Mouse (Mus musculus) embryonic facial prominence, embryonic 14.5 days (tissue): ENCODE data around the gene Hat1. TPM values are rescaled to one million over a fixed set of nuclear protein-coding genes. Genes with fewer than 3 reads are reported as not detected.

ENCODE experiments used
- ATAC-seq: fragments of 200-750 bp; cut with Nextera tagmentation; 2 replicates; pipeline ENCODE4 v1.8.0; 2017; ENCODE audit warnings: low read depth, moderate number of reproducible peaks, moderate TSS enrichment
- DNase-seq: peaks from one replicate; pipeline ENCODE4 v3.0.0-alpha.2; 2015; ENCODE audit warnings: low spot score
- H3K27ac ChIP-seq: fragments of 300-500 bp; sonication (generic); replicated peaks from 2 replicates; pipeline ENCODE4 v1.5.1; 2014; ENCODE audit warnings: low read depth, mild to moderate bottlenecking, low read length, moderate library complexity
- H3K27me3 ChIP-seq: fragments of 300-500 bp; sonication (generic); replicated peaks from 2 replicates; pipeline ENCODE4 v1.6.1; 2014; ENCODE audit warnings: low read length; ENCODE audit not compliant: control insufficient read depth, insufficient read depth
- H3K36me3 ChIP-seq: fragments of 300-500 bp; sonication (generic); 2 replicates; pipeline ENCODE4 v1.6.1; 2014; ENCODE audit warnings: low read length, mixed read lengths; ENCODE audit not compliant: control insufficient read depth, insufficient read depth
- H3K4me1 ChIP-seq: fragments of 300-500 bp; sonication (generic); 2 replicates; pipeline ENCODE4 v1.6.1; 2014; ENCODE audit warnings: antibody characterized with exemption, low read length; ENCODE audit not compliant: control insufficient read depth, insufficient read depth
- H3K4me2 ChIP-seq: fragments of 300-500 bp; sonication (generic); 2 replicates; pipeline ENCODE4 v1.6.1; 2014; ENCODE audit warnings: low read depth, mild to moderate bottlenecking, low read length, moderate library complexity, mixed read lengths
- H3K4me3 ChIP-seq: fragments of 300-500 bp; sonication (generic); 2 replicates; pipeline ENCODE4 v1.5.1; 2014; ENCODE audit warnings: low read depth, mild to moderate bottlenecking, low read length
- H3K9ac ChIP-seq: fragments of 300-500 bp; sonication (generic); 2 replicates; pipeline ENCODE4 v1.6.1; 2014; ENCODE audit warnings: low read depth, mild to moderate bottlenecking, low read length, moderate library complexity, mixed read lengths
- H3K9me3 ChIP-seq: fragments of 300-500 bp; sonication (generic); 2 replicates; pipeline ENCODE4 v1.6.1; 2016; ENCODE audit warnings: low read length; ENCODE audit not compliant: control insufficient read depth
- WGBS: fragments of 180-500 bp; shearing (Covaris S2); extraction: QIAGEN DNeasy Blood & Tissue Kit; methylation state at CpG from one replicate; pipeline ENCODE4 v1.1.7; 2014; 5-methylcytosine and 5-hydroxymethylcytosine counted together
- polyA plus RNA-seq: library from polyadenylated mRNA; unstranded; fragments of >200 nt; fragmentation: Nextera tagmentation; extraction: Ambion mirVana; gene quantifications from 2 replicates; pipeline ENCODE4 v1.2.1, GENCODE M21; 2014

The Hat1 gene
- polyA plus RNA-seq, 1 experiment from 2014 or later: 96.6 TPM

DNA sequence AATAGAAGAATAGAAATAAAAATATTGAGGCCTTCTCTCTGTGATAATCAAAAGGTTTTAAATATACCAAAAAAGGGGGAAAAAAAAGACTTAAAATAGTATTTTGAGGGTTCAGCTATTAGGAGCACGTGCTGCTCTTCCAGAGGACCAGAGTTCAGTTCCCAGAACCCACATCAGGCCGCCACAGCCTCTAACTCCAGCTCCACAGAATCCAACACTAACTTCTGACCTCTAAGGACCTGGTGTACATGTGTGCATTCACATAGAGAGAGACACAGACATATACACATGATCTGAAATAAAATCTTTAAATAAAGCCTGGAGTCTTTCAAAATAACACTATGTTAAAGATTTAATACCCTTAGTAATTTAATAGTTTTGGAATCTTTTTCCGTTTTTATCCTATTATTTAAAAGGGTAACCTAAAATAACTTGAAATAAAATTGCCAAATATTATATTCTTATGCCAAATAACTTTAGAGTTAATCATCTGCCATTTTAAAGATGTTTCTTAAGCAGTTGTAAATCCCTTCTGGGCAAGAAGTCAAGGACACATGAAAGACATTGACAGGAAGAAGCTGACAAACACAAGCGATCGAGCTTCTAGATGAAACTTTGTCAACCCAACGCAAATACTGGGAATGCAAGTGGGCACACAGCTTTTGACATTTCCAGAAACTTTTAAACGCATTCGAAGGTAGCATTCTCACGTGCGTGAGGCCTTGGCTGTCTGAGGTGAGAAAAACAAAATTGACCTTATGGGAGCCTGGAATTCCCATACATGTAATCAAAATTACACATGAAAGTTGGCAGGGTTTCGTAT lies 37.6 kb upstream of the Hat1 start:
- Histone ChIP-seq H3K4me2 (no peak overlapping the region), H3K4me3 (no peak overlapping the region), H3K27ac (no peak overlapping the region), H3K4me1 (peaks cover 5% of the 10 kb centered on the region; the same call in 1 of the 2 replicates), H3K27me3 (no peaks in the 10 kb centered on the region), H3K9me3 (no peaks in the 10 kb centered on the region), H3K9ac (no peak overlapping the region), H3K36me3 (no peaks in the 10 kb centered on the region)
- DNase-seq: no peak
- WGBS: 79% methylated on average over 11 of the region's 11 CpGs
- no peak for ATAC-seq

DNA sequence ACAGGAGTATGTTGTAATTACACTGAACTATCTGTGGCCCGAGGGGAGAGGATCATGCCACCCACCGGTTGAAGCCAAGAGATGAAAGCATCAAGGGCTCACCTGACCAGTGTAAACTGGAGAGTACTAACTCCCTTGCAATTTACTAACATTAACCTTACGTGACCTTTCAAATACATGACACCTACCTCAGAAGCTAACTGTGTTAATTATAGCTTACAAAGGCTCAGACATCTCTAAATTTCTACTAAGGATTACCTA lies 37.1 kb upstream of the Hat1 start:
- Histone ChIP-seq H3K9me3 (no peaks in the 10 kb centered on the region), H3K36me3 (no peaks in the 10 kb centered on the region), H3K4me2 (no peak overlapping the region), H3K27ac (no peak overlapping the region), H3K27me3 (no peaks in the 10 kb centered on the region), H3K4me3 (no peak overlapping the region), H3K9ac (no peak overlapping the region), H3K4me1 (peaks cover 5% of the 10 kb centered on the region; the same call in 1 of the 2 replicates)
- WGBS: 65% methylated on average over 3 of the region's 3 CpGs
- DNase-seq (no peak), ATAC-seq (no peak)

DNA sequence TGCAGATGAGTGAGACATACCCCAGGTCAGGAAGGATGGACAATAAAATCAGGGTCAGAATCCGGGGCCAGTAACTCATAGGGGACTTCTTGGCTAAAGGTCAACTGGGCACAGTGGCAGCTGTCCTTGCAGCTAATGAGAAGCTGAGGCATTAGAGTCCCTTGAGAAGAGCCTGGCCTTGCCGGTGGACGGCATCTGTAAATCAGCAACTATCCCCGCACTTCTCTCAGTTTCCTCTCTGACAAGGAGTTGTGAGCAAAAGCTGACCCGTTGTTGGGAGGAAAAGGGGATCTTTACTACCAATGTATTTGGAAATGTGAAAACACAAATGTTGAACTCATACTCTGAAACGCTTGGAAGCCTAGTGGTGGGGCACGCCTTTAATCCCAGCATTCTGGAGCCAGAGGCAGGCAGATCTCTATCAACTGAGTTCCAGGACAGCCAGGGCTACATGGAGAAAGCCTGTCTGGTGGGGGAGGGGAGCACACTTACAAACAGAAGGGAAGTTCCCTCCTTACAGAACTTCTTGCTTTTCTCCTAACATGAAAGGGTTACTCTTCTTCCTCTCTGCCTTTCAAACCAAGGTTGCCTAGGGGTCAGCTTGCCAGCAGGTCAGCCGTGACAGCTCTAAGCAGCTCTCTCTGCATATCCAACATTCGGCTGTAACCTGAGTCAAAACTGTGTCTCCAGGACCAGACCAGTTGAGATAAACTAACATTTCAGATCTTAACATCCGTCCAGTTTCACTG lies 35.3 kb upstream of the Hat1 start:
- H3K4me3 ChIP-seq: no peak overlapping the region
- H3K4me2 ChIP-seq: no peak overlapping the region
- no peak overlapping the region for H3K9ac ChIP-seq
- no peak overlapping the region for H3K27ac ChIP-seq
- ATAC-seq (no peak), DNase-seq (no peak)
- WGBS: 49% methylated on average over 10 of the region's 10 CpGs
- H3K4me1 ChIP-seq: peaks cover 5% of the 10 kb centered on the region; the same call in 1 of the 2 replicates
- H3K27me3 ChIP-seq: no peaks in the 10 kb centered on the region
- H3K36me3 ChIP-seq: no peaks in the 10 kb centered on the region
- no peaks in the 10 kb centered on the region for H3K9me3 ChIP-seq

DNA sequence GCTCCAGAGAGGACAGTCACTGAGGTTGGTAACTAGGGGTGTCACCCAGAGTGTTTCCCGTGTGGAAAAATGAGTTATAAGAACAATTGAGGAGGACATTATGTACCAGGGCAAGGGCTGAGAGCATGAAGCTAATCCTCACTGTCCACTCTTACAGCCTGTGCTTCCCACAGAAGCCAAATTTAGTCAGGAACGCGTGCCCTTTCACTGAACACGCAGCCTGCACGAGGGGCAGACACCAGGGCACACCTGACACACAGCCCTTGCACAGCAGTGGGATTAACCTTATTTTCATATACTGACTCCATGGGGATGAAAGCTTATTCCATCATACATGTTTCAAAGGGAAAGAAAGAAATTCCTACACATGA lies 34.7 kb upstream of the Hat1 start:
- Histone ChIP-seq H3K36me3 (no peaks in the 10 kb centered on the region), H3K4me3 (no peak overlapping the region), H3K27me3 (no peaks in the 10 kb centered on the region), H3K27ac (no peak overlapping the region), H3K4me2 (no peak overlapping the region), H3K9ac (no peak overlapping the region), H3K9me3 (no peaks in the 10 kb centered on the region), H3K4me1 (peaks cover 5% of the 10 kb centered on the region; the same call in 1 of the 2 replicates)
- DNase-seq (no peak), ATAC-seq (no peak)
- WGBS: 56% methylated on average over 5 of the region's 5 CpGs

DNA sequence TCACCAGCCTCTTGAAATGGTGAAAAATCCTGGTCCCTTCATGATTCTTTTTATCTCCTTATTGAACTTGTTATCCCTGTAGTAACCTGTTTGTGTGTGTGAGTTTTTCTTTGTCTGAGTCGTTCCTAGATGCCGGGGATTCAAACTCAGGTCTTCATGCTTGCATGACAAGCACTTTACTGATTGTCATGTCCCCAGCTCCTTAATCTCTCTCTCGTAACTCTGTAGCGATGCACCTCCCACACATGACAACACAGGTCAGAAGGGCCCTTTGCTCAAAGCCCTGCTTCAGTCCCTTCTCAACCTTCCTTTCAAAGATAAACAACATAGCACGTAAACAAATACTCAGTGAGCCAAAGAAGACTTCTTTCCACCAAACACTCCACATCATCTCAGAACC lies 30.4 kb upstream of the Hat1 start:
- no peak overlapping the region for H3K9ac ChIP-seq
- peaks cover 2% of the 10 kb centered on the region; the same call in 1 of the 2 replicates for H3K4me1 ChIP-seq
- no peaks in the 10 kb centered on the region for H3K27me3 ChIP-seq
- H3K4me3 ChIP-seq: no peak overlapping the region
- no peak overlapping the region for H3K27ac ChIP-seq
- H3K9me3 ChIP-seq: no peaks in the 10 kb centered on the region
- H3K4me2 ChIP-seq: no peak overlapping the region
- WGBS: 91% methylated on average over 5 of the region's 5 CpGs
- DNase-seq: no peak
- H3K36me3 ChIP-seq: 0 out of 2 replicates have a peak, but pooled peaks cover 3% of the 10 kb centered on the region
- ATAC-seq: no peak

DNA sequence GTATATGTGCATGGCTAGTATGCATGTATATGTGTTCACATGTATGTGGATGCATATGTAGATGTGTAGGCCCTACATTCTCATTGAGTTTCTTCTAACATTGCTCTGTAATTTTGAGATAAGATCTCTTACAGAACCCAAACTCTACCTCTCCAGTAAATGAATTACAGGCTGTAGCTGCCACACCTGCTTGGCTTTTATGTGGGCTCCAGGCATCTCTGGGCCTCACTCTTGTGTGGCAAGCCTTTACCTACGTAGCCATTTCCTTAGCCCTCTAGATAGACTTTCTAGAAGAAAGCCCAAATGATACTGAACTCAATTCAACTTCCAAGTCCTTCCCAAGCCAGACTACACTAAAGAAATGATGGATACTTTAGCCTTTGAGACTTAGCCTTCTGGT lies 28.6 kb upstream of the Hat1 start:
- Histone ChIP-seq H3K4me3 (no peak overlapping the region), H3K36me3 (0 out of 2 replicates have a peak, but pooled peaks cover 3% of the 10 kb centered on the region), H3K4me2 (no peak overlapping the region), H3K9me3 (no peaks in the 10 kb centered on the region), H3K9ac (no peak overlapping the region), H3K27me3 (no peaks in the 10 kb centered on the region), H3K4me1 (no peaks in the 10 kb centered on the region), H3K27ac (no peak overlapping the region)
- WGBS: 88% methylated on average over 1 of the region's 1 CpGs
- DNase-seq (no peak), ATAC-seq (no peak)

DNA sequence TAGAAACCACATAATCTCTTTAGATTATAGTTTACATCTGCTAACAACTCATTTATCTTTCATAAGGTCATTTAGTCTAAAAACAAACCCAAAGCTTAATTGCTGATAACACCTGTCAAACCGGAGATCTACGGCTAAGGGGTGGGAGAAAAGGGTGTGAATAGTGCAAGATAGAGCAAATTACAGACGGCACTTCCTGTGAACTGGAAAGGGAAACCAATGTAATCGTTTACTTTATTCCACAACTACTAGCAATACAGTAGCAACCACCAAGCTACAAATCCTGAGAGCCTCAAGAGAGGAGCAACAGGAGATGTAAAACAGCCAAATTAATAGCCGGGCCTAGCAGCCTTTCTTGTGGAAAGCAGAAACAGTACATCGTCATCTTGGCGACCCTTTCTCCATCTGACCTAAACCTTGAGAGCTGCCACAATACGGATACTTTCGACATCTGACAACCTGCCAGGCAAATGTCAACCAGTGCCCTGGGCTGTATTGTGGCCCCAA lies 22.1 kb upstream of the Hat1 start:
- WGBS: 20% methylated on average over 9 of the region's 9 CpGs
- Histone ChIP-seq H3K4me2 (peak overlapping the region; percentile 70), H3K27me3 (no peaks in the 10 kb centered on the region), H3K27ac (no peak overlapping the region), H3K4me1 (peaks cover 5% of the 10 kb centered on the region), H3K36me3 (0 out of 2 replicates have a peak, but pooled peaks cover 3% of the 10 kb centered on the region), H3K4me3 (peak overlapping the region; percentile 71), H3K9me3 (no peaks in the 10 kb centered on the region), H3K9ac (peak overlapping the region; percentile 77)
- ATAC-seq (no peak), DNase-seq (no peak)

DNA sequence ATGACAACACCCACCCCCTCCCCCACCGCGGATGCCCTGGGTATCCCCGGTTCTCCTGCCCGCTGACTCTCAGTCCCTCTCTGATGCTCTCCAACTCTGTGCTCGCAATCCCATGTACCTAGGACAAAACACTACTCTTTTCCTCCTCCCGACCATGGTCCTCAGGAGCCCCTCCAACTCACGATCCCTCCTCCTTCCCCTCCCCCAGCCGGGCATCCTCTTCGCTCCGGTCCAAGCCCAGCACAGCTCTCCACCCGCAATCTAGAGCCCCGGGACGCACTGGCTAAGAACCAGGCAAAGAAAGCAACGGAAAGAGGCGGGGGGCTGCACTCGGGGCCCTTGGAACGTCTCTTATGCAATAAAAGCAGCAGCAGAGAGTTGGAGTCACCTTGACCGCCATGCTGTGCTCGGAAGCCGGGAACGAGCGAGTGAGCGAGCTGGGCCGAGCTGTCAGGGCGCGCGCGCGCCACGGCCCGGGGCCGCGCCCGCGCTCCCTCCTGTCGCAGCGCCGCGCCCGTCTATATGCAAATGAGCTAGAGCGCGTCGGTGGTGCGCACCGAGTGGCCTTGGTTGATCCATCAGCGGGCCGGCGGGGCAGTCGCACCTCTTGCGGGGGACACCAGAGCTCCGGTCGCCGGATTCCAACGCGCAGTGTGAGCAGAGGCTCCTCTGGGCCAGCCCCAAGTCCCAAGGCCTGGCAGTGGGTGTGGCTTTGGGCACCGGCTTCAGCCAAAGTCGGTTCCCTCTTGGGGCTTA lies 21.5 kb upstream of the Hat1 start, which contains the start of gene Slc25a12:
TSS of gene Slc25a12 (minus strand) at position 625 of the 756 bp plus-strand sequence.
- under 1% methylated on average over 32 of the region's 57 CpGs for WGBS
- ATAC-seq: peak; percentile 92

More for the DNA sequence above, 21.5 kb upstream of the Hat1 start, which contains the start of gene Slc25a12:
- peak; percentile 93 for DNase-seq
- no peaks in the 10 kb centered on the region for H3K27me3 ChIP-seq
- H3K9me3 ChIP-seq: no peaks in the 10 kb centered on the region
- H3K4me3 ChIP-seq: peak within 1 kb of the TSS; percentile 71
- H3K4me1 ChIP-seq: peaks cover 5% of the 10 kb centered on the region
- peak within 1 kb of the TSS; percentile 57 for H3K27ac ChIP-seq
- no peaks in the 10 kb centered on the region for H3K36me3 ChIP-seq
- peak within 1 kb of the TSS; percentile 70 for H3K4me2 ChIP-seq
- H3K9ac ChIP-seq: peak within 1 kb of the TSS; percentile 77
